ENCODE assay signal across 8 mouse cellular contexts in genomic region chr3:95231298-95232221, GRCm38 (mm10). TPM values are rescaled to one million over a fixed set of nuclear protein-coding genes. Genes with fewer than 3 reads are reported as not detected.
DNase-seq lines count a peak whose midpoint lies in the region; ATAC-seq lines count a peak whose summit lies in the region.

Gene Mllt11, minus strand, starts transcription at chr3:95232171.

- peak; percentile 4; the same call in 1 of the 2 replicates for ATAC-seq in common myeloid progenitor, adult 5-6 weeks (replicated peaks; ENCODE audit: low read depth, poor library complexity, severe bottlenecking)
- ATAC-seq in hindbrain, embryonic 12.5 days (ENCODE audit: low FRiP score): no peak
- ATAC-seq in megakaryocyte, adult 5-6 weeks (ENCODE audit: poor library complexity, severe bottlenecking): 0 out of 2 replicates have a peak, but pooled peaks have one; percentile 13
- ATAC-seq in stomach, embryonic 16.5 days (ENCODE audit: insufficient read depth, low FRiP score): no peak

- H3K36me3 ChIP-seq in heart, embryonic 10.5 days: peaks cover 52% of the 10 kb centered on the region
- peaks cover 48% of the 10 kb centered on the region for H3K36me3 ChIP-seq in hindbrain, embryonic 12.5 days
- H3K36me3 ChIP-seq in stomach, embryonic 16.5 days (ENCODE audit: control insufficient read depth, insufficient read depth, low read length): peaks cover 42% of the 10 kb centered on the region

- peak within 1 kb of the TSS; percentile 48 for H3K9ac ChIP-seq in hindbrain, embryonic 12.5 days
- H3K9ac ChIP-seq in stomach, embryonic 16.5 days (ENCODE audit: low read length): peak within 1 kb of the TSS; percentile 98

- peak within 1 kb of the TSS; percentile 96 for H3K27ac ChIP-seq in heart, embryonic 10.5 days
- peak within 1 kb of the TSS; percentile 96 for H3K27ac ChIP-seq in hindbrain, embryonic 12.5 days
- H3K27ac ChIP-seq in stomach, embryonic 16.5 days (ENCODE audit: low read length): peak within 1 kb of the TSS; percentile 99

- H3K4me2 ChIP-seq in hindbrain, embryonic 12.5 days (replicated peaks): peak within 1 kb of the TSS; percentile 69
- peak within 1 kb of the TSS; percentile 88 for H3K4me2 ChIP-seq in stomach, embryonic 16.5 days (ENCODE audit: low read depth, low read length)

- peaks cover 45% of the 10 kb centered on the region for H3K4me1 ChIP-seq in heart, embryonic 10.5 days
- H3K4me1 ChIP-seq in hindbrain, embryonic 12.5 days: peaks cover 34% of the 10 kb centered on the region
- peaks cover 36% of the 10 kb centered on the region for H3K4me1 ChIP-seq in stomach, embryonic 16.5 days (ENCODE audit: control insufficient read depth, insufficient read depth, low read length)

- 74% methylated on average over 13 of the region's 13 CpGs for WGBS in heart, embryonic 10.5 days
- 76% methylated on average over 13 of the region's 13 CpGs for WGBS in hindbrain, embryonic 12.5 days
- 71% methylated on average over 13 of the region's 13 CpGs for WGBS in stomach, embryonic 16.5 days

- H3K9me3 ChIP-seq in heart, embryonic 10.5 days: no peaks in the 10 kb centered on the region
- no peaks in the 10 kb centered on the region for H3K9me3 ChIP-seq in hindbrain, embryonic 12.5 days (replicated peaks)
- no peaks in the 10 kb centered on the region for H3K9me3 ChIP-seq in stomach, embryonic 16.5 days (replicated peaks; ENCODE audit: control insufficient read depth, low read length)

- no peaks in the 10 kb centered on the region for H3K27me3 ChIP-seq in heart, embryonic 10.5 days (ENCODE audit: insufficient read depth, poor library complexity, severe bottlenecking)
- H3K27me3 ChIP-seq in hindbrain, embryonic 12.5 days: no peaks in the 10 kb centered on the region
- H3K27me3 ChIP-seq in stomach, embryonic 16.5 days (ENCODE audit: control insufficient read depth, insufficient read depth, low read length): no peaks in the 10 kb centered on the region

- no peak for DNase-seq in heart, embryonic 10.5 days (ENCODE audit: low spot score)
- DNase-seq in heart, adult 9 months (ENCODE audit: low spot score in 2 of 2): no peak
- no peak for DNase-seq in left cerebral cortex, postnatal 10 days (ENCODE audit: extremely low spot score in 1 of 2, low spot score in 2 of 2)
- DNase-seq in cerebellum, postnatal 4 days (ENCODE audit: low spot score in 2 of 2): no peak

- intact Hi-C loops in left cerebral cortex, postnatal 10 days (cut with DNase I): no loop called here

- H3K4me3 ChIP-seq in heart, embryonic 10.5 days: peak within 1 kb of the TSS; percentile 80
- H3K4me3 ChIP-seq in hindbrain, embryonic 12.5 days: peak within 1 kb of the TSS; percentile 93; the same call in 1 of the 2 replicates
- H3K4me3 ChIP-seq in stomach, embryonic 16.5 days (replicated peaks; ENCODE audit: low read length): peak within 1 kb of the TSS; percentile 89

RNA-seq across cellular contexts. Expression of gene Mllt11, which starts in this region (rescaled TPM):
- 10.7 and 11.1 TPM in 2 replicates for polyA plus RNA-seq in heart, embryonic 10.5 days (2016; fragmentation: Nextera tagmentation; extraction: Ambion mirVana)
- total RNA-seq in common myeloid progenitor, adult 5-6 weeks (2017): 7.9 and 9.2 TPM in 2 replicates
- polyA plus RNA-seq in hindbrain, embryonic 12.5 days (2016; fragmentation: Nextera tagmentation; extraction: Ambion mirVana): 116 and 124 TPM in 2 replicates
- total RNA-seq in left cerebral cortex, postnatal 10 days (2021): 100 to 1,000 TPM; 599 to 606 TPM
- total RNA-seq in megakaryocyte, adult 5-6 weeks (2015): 3.3 and 6.1 TPM in 2 replicates
- total RNA-seq in megakaryocyte, adult 5-6 weeks (2017): 2.8 and 7.3 TPM in 2 replicates
- polyA plus RNA-seq in stomach, embryonic 16.5 days (2015; fragmentation: Nextera tagmentation; extraction: Ambion mirVana): 16.2 and 16.6 TPM in 2 replicates

Comparison
In these comparisons a context has a peak if more than half of its experiments do, and no peak if none do; other contexts are left out.
1. RNA of gene Mllt11 (total RNA-seq): 599 to 606 TPM in left cerebral cortex, postnatal 10 days; 7.9 to 9.2 TPM in common myeloid progenitor, adult 5-6 weeks and 2.8 to 7.3 TPM in megakaryocyte, adult 5-6 weeks; every median in the first group is over 10 times any median in the second.
2. ATAC-seq: peak in common myeloid progenitor, adult 5-6 weeks (single experiment) and megakaryocyte, adult 5-6 weeks (single experiment); none in hindbrain, embryonic 12.5 days (single experiment) and stomach, embryonic 16.5 days (single experiment).
3. Peak in every context shown above with its lines, with median percentiles within 50 percentile points of each other: H3K27ac ChIP-seq and H3K4me3 ChIP-seq.